Mouse (Mus musculus) olfactory bulb, adult 2 months (tissue): Measurements from ENCODE around the gene Wdtc1.

Experiments used
- CTCF ChIP-seq: fragments of 200-500 bp; IDR thresholded peaks from 2 replicates; pipeline ENCODE4 v1.5.1; 2012; ENCODE audit warnings: low read depth, mild to moderate bottlenecking, low read length, moderate library complexity; ENCODE audit not compliant: insufficient read depth
- POLR2A ChIP-seq: fragments of 200-500 bp; IDR thresholded peaks from 2 replicates; pipeline ENCODE4 v1.6.1; 2012; ENCODE audit warnings: mild to moderate bottlenecking, low read depth, low read length, moderate library complexity; ENCODE audit not compliant: insufficient read depth

GRCm38 (mm10) chr4:133243538-133243937 lies 109.7 kb downstream of the Wdtc1 start:
- TF ChIP-seq CTCF: no peak
- no peak for TF ChIP-seq POLR2A
